Mouse (Mus musculus) lung, adult 2 months (tissue): ENCODE data around the gene Gm10639.

Experiments
- CTCF ChIP-seq: fragments of 200-500 bp; IDR thresholded peaks from 2 replicates; pipeline ENCODE4 v1.5.1; 2011; ENCODE audit warnings: mild to moderate bottlenecking, low read length, control low read depth; ENCODE audit not compliant: insufficient read depth
- POLR2A ChIP-seq: fragments of 200-500 bp; IDR thresholded peaks from 2 replicates; pipeline ENCODE4 v1.6.1; 2011; ENCODE audit warnings: low read depth, mild to moderate bottlenecking, control low read depth, low read length, borderline replicate concordance; ENCODE audit errors: extremely low read depth

DNA sequence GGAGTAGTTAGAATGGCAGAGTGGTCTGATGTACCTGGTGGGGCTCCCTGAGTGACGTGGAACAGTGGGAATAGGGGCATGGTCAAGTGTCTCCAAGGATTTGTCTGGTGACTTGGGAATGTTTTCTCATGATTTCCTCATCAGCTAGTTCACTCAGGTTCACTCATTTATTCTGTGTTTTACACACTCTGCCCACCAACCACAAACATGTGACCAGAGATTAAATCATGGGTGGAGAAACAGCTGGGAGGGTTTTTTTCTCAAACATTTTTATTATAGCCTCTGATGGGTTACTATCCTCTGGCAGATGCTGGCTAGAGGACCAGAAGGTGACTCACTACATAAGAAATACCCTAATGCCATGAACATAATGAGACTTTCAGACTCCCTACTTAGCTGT, 8.5 kb downstream of the Gm10639 start:
- TF ChIP-seq CTCF (no peak), POLR2A (no peak)
